Mouse (Mus musculus): ENCODE measurements around the gene Ctnnbip1.
"Not testable (repeated sequence)": the region's sequence is repeated elsewhere in the genome, so short reads cannot be mapped to it uniquely, and the experiment has no call there.

Ctnnbip1 gene

DNA sequence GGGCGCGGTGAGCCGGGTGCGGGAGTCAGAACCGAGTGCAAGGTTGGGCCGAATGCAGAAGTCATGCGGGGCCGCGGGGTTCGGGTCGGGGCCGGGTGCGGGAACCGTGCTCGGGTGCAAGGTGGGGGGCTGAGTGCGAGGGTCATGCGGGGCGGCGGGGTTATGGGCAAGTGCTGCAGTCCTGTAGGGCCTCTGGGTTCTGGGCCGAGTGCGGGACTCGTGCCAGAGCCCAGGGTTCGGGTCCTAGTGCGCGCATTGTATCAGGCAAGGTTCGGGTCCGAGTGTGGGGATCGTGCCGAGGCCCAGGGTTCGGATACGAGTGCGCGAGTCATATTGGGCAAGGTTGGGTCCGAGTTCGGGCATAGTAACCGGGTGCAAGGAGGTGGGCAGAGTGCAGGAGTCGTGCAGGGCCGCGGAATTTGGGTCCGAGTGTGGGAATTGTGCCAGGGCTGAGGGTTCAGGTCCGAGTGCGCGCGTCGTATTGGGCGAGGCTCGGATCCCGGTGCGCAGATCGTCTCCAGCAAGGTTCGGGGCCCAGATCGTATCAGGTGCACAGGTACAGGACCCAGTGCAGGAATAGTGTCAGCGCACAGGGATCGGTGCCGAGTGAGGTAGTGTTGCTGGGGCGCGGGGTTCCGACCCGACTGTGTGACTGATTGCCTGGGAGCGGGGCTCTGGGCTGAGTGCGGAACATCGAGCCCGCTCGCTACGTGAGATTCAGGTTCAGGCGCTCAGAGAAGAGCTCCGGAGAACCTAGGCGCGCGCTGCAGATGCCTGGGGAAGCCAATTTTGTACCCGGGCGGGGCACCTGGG is 69.0 kb downstream of the Ctnnbip1 start:
- DNase-seq (ENCODE audit: low spot score) = peak; percentile 76

DNA sequence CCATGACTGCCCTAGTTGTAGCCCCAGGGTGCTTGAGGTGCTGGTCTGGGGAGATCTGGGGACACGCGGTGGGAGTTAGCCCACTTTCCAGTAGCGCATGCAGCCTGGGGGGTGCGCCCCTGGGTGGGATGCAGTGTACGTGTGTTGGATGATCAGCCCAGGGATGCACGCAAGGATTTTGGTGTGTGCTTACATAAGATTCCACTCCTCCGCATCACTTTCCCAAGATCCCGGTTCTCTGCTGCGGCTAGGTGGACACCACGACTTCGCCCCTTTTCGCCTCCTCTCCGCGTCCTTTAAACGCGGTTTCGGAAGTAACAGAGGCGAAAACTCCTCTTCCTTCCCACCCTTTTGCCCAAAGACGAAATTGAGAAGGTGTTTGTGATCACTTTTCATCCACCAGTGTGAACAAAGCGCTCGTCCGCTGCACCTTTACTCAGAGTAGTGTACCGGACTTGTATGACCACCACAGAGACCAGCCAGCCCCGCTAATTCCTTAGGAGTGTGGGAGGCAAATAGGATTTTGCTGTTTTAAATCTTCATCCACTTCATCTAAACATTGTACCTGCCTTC is 69.6 kb downstream of the Ctnnbip1 start:
- DNase-seq (ENCODE audit: low spot score) = no peak

DNA sequence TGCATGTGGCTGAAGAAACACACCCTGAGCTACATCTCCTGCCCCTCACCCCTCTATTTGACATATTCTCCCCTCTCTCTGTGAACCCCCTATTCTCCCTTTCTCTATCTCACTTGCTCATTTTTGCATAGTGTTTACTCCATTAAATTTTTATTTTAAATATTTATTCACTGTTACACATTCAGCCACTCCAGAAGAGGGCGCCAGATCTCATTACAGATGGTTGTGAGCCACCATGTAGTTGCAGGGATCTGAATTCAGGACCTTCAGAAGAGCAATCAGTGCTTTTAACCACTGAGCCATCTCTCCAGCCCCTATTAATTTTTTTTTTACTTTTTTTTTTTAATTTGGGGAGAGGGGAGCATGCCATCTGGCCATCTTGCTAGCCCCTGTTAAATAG is 72.2 kb downstream of the Ctnnbip1 start:
- DNase-seq (ENCODE audit: low spot score) = no peak

DNA sequence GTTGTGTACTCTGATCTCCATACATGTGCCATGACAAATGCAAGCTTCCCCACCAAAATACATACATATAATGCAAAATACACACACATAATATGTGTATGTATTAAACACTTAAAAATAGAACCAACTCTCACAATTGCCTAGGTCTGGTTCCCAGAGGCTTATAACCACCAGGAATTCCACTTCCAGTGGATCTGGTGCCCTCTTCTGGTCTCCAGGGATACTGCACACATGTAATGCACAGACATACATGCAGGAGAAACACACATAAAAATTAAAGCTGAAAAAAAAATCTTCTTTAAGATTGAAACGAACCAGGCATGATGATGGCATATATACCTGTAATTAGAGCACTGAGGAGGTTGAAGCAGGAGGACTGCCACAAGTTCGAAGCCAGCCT is 73.5 kb downstream of the Ctnnbip1 start:
- no peak for DNase-seq (ENCODE audit: low spot score)

DNA sequence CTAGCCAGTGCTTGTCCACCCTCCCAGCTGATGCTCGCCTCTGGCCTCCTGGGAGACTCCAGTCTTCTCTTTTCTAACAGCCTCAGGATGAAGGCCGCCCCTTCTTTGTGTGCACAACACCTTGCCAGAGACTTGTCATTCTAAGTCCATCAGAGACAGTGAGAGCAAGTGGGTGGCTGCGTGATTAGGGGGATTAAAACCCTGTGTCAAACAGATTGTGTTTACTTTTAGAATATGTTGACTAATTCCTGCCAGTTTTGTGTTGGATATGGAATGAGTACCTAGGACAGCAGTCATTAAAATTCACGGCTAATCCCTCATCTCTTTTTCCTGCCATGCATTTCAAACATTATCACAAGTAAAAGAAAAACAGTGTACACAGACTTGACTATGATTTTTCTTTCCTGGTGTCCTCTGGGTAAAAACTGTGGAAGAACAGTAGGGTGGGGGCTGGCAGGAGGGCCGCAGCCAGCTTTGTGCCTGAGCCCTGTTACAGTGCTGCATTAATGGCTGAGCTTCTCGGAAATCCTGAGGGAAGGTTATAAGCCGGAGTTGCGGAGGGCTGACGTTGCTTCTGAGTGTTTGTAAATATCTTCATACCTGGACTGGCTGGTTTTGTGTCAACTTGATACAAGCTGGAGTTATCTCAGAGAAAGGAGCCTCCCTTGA is 77.0 kb downstream of the Ctnnbip1 start:
- no peak for DNase-seq (ENCODE audit: low spot score)

DNA sequence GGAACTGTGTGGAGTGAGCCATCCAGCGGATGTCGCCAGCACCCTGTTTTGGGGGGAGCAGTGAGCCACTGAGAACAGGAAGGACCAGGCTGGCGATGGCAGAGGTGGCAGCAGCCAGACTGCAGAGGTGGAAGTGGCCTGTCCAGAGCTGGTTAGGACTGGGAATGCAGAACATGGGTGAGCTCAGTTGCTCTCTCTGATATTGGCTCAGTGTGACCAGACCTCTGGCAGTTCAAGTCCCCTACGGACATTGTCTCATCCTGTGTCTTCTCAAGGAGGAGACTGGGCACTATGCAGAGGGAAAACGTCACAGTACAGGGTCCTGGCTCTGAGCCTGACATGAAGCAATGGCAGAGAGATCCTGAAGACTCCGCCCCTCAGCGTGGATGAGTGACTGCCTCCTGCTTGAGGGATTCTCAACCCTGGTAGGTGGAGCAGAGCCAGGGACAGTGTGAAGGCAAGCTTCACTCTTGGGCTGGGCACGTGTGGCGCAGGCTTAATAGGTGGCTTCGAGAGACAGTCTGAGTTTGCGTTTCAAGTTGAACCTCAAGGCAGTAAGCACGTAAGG is 79.7 kb downstream of the Ctnnbip1 start:
- DNase-seq (ENCODE audit: low spot score) = no peak

DNA sequence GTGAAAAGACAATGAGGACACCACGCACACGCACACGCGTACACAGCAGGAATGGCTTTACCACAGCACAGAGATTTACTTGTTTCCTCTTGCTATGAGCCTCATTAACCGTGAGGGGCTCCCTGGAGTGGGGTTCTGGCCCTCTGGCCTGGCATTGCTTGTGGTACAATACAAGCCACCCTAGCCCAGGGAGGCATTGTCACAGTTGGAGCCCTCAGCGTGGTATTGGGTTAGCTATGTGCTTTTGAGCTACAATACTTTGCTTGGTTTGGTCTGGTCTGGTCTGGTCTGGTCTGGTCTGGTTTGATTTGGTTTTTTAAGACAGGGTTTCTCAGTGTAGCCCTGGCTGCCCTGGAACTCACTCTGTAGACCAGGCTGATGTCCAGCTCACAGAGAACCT is 81.5 kb downstream of the Ctnnbip1 start:
- no peak for DNase-seq (ENCODE audit: low spot score)

DNA sequence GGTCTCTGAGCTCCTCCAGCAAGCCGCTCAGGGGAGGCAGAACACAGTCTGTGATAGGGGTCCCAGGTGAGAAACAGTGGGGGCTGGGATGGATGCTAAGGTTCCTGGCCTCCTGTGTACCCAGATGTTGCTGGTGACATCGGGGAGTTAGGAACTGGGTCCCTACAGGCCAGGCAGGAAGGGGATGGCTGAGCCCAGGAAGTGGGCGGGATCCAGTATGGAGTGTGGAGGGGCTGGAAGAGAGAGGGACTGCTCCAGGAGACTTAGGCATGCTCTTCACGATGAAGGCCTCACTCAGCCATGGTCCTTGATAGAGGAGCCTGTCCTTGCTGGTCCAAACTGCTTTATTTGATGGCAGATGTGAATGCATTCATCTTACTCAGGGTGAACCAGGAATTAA is 82.1 kb downstream of the Ctnnbip1 start:
- no peak for DNase-seq (ENCODE audit: low spot score)

DNA sequence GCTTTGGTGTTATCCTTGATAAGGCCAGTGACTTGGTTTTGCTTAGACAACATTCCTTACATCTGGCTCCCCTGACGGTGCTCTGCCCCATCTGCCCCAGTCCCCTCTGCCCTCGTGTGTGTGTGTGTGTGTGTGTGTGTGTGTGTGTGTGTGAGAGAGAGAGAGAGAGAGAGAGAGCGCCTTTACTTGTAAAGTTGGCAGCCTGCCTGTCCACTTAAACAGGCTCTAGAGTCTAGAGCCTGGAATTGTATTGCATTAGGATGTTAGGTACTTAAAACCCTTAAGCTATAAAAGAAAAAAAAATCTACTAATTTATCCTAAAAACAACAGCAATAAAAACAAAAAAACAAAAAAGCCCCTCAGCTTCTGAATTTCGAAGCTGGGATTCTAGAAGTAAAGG is 83.4 kb downstream of the Ctnnbip1 start:
- DNase-seq (ENCODE audit: low spot score) = no peak

DNA sequence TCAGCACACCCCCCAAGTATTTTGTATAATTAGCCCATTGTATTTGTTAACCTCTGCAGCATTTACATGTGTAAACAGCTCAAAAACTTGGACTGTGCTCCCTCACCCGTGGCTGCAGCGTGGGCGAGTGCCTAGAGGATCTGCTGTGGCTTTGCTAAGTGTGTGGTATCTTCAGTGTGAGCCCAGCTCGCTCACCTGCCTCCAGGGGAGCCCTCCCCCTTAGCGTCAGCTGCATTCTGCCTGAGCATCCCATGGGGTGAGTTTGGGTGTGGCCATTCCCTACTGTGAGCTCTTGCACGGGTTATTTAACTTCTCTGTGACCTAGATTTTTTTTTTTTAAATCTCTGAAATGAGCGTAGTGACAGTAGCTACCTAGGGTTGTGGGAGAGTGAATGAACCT is 84.2 kb downstream of the Ctnnbip1 start:
- DNase-seq (ENCODE audit: low spot score) = no peak

DNA sequence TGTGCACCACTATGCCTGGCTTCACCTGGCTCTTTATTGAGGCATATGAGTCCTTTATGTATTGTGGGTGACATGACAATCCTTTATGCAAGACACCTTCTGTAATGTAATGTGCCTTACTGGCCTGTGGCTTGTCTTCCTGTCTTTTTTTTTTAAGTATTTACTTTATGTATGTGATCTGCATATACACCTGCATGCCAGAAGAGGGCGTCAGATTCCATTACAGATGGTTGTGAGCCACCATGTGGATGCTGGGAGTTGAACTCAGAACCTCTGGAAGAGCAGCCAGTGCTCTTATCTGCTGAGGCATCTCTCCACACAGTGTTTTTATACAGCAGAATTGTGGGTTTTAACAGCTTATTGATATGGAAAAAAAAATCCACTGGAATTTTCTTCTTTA is 85.8 kb downstream of the Ctnnbip1 start:
- no peak for DNase-seq (ENCODE audit: low spot score)

DNA sequence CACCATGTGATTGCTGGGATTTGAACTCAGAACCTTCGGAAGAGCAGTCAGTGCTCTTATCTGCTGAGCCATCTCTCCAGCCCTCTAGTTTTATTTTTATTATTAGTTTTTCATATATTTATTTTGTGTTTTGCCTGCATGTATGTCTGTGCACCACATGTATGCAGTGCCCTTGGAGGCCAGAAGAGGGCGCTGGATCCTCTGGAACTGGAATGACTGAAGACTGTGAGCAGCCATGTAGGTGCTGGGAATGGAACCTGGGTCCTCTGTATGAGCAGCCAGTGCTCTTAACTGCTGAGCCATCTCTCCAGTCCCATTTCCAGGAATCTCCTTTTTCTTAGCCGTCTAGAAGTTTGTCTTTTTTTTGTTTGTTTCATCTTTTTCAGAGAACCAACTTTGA is 86.5 kb downstream of the Ctnnbip1 start:
- no peak for DNase-seq (ENCODE audit: low spot score)

DNA sequence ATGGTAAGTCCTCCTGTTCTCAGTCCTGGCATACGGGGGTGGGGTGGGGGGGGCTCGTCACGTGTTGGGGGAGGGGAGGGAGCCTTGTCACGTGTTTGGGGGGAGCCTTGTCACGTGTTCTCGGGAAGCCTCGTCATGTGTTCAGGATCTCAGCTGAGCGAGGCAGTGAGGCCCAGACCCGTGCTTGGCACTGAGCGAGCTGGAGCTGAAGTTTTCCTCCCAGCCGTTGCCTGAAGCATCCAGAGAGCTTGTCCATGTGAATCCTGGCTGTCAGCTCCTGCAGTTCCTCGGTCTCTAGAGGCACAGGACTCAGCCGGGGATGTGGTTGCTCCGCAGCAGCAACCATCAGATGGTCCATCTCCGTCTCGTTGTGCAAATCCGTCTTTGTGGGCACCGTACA is 88.0 kb downstream of the Ctnnbip1 start:
- DNase-seq (ENCODE audit: low spot score) = no peak

DNA sequence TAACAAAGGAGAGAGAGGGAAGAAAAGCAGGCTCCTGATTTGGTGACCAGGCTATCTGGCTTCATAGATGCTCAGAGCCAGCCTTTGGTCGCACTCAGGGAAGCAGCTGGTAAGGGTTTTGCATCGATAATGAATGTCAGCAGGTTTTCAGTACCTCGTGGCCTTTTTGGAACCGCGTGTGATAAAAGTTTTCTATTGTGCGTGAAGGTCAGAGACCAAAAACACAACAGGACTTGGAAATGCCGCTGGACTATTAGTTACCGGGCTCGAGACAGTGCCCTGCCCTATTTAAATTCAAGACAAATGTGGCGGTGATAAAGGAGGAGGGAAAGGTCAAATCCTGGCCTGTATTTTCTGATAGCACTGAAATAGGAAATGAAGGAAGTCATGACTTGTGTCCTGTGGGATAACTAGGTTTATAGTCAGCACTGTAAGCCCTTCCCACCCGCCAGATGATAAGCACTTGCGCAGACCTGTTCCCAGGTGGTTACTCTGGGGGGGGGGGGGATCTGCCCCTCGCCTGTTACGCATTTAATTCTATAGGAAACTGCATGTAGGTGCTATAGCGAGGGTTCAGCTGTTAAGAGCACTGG is 88.8 kb downstream of the Ctnnbip1 start:
- no peak for DNase-seq (ENCODE audit: low spot score)

DNA sequence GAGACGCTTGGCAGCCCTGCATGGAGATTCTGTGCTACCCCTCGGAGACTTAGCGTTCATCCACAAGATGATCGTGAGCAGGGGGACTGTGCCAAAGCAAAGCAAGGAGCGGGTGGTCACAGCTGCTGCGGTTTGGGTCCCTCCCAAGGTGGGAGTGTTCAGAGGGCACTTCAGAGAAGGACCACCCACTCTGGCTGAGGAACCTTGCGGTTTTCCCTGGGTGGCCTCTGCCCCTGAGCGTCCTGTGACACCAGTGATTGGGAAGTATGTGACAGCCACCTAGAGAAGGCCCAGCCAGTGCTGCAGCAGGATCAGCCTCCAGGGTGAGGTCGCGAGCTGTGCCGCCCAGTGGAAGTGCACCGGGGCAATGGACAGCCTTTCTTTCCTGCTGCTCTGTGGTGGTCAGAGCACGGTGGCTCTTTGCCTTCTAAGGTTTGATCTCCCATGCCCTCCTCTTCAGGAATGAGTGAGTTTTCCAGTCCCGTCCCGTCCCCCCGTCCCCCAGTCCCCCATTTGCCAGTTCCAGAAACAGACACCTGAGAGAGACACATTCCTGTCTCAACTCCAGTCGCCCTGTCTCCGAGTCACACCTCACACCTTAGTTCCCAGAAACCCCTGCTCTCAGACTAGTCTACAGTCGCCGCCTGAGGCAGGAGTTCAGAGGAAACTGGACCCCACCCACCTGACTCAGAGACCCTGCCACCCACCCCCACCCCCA is 89.7 kb downstream of the Ctnnbip1 start:
- DNase-seq (ENCODE audit: low spot score) = peak; percentile 69

DNA sequence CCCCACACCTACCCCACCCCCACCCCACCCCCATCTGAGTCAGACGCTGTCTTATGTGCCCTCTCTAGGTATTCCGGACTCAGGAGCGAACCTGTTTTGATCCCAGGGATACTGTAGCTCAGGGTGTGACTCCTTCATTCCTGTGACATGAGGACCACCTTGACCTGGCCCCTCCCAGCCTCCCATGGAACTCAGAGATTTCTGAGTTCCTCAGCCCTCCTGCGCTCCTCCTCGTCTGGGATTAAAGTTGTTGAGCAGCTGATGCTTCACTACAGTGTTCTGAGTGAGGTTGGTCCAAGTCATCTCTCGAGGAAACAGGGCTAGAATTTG is 90.2 kb downstream of the Ctnnbip1 start:
- DNase-seq (ENCODE audit: low spot score) = no peak

DNA sequence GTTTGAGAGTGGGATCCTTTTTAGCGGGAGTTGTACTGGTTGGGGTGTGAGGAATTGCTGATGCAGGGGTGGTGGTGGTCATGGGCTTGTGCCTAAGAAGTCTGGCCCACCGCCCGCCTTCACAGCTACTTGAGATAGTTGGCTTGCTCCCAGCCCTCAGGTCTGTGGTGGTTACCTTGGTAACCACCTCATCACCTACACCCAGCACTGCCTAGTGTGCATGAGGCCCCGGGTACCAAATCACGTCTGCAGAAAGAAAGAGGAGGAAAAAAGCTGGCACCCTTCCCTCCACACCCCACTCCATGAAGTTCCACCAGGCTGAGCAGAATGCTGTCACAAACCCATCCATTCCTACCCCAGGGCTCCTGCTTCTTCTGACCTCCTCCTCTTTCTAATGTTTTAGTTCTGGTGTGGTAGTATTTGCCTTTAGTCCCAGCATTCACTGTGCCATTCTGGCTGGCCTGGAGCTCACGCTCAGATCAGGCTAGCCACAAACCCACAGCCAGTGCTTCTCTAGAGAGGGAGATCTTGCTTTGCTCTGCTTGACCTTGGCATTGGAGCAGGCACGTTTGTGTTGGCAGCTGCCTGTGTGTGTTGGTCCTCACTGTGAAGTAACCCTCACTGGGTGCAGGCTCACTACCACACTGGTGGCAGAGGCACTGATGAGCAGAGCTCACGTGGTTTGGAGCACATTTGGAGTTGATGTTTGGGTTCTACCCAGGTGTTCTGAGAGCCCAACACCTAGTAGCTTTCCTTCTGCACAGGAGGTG is 91.4 kb downstream of the Ctnnbip1 start:
- no peak for DNase-seq (ENCODE audit: low spot score)

DNA sequence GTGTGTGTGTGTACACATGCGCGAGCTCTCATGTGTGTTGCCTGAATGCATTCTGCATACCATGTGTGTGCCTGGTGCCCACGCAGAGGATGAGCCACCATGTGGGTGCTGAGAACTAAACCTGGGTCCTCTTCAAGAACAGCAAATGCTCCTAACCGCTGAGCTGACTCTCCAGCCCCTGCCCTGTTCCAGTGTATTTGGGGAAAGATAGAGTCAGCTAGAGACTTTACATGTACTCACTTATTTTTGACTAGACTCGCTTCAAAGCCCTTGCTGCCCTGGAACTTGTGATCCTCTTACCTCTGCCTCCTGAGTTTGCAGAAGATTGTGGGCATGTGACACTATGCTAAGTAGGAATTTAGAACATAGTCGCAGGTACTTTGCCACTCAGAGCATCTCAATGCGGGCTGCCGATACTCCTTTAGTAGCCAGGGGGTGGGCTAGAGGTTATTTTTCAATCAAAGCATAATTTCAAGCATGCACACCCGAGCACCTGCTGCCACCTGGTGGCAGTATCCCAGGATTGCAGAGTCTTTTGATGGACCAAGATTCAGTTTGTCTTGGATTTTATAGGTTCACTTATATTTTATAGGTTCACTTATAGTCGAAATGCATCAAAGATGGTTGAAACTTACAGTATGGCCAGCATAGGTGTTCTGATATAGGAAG is 93.5 kb downstream of the Ctnnbip1 start:
- DNase-seq (ENCODE audit: low spot score) = peak; percentile 77

DNA sequence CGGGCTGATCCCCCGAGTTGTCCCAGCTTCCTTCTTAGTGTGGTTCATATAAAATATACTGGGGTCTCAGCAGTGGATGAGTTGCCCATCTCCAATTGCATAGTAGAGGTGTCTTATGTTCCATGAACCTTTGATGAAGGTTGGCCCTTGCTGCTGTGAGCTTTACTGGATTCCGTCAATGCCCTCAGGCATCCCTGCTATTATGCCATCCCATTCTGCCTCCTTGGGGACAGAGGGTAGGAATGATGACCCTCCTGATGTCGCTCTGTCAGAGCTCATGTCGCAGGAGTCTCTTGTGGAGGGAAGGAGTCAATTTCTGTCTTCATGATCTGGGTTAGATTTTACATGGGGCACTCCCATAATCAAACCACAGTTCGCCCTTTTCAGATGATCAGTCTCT is 95.5 kb downstream of the Ctnnbip1 start:
- not testable (repeated sequence) for DNase-seq (ENCODE audit: low spot score)

DNA sequence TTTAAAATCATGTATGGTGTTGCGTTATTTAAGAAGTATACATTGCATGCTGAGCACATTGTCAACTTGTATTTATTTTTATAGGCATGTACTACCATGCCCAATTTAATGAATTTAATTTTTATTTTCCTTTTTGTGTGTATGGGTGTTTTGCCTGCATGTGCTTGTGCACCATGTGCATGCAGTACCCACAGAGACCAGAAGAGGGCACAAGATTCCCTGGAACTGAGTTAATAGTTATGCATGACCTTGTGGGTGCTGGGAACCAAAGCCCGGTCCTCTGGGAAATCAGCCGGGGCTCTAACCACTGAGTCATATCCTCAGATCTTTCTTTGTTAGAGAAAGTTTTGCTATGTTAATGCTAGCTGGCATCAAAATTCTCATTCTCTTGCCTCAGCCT is 96.8 kb downstream of the Ctnnbip1 start:
- no peak for DNase-seq (ENCODE audit: low spot score)
